Mouse (Mus musculus) adrenal gland, adult 18-20 months (tissue): ENCODE measurements around the gene Hnrnpul1. TPM values are rescaled to one million over a fixed set of nuclear protein-coding genes. Genes with fewer than 3 reads are reported as not detected.

ENCODE experiments used
- DNase-seq, 2 experiments: peaks; one replicate each; pipeline ENCODE4 v3.0.0; 2021 to 2022; ENCODE audit warnings: low spot score in 2 of 2
- total RNA-seq, 2 experiments: library from RNA; stranded (reverse); gene quantifications; 1 replicate in 1 of 2; 2 replicates in 1 of 2; pipeline ENCODE4 v1.2.3; 2021

Hnrnpul1 gene
- total RNA-seq, 2 experiments from 2014 or later, result 83.8 to 94.4 TPM

- DNase-seq, result no peak
These were observed 60.5 kb downstream of the Hnrnpul1 start for GRCm38 (mm10) chr7:25694104-25694503.

DNA sequence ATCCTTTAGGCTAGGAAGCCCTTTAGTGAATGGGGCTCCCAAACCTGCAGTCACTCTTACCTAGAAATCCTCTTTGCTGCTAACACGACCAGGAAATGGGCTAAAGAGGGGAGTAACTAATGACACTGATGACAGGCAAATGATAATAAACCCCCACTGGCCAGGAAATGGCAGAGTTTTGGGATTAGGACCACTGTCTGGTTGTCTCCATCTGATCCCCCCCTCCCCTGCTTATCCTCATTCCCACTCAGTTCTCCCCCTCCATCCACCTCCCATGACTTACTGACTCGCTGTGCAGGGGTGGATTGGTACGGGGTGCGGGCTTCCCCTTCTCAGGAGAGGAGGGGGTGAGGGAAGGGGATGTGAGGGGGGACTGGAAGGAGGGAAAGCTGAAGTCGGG is 64.5 kb downstream of the Hnrnpul1 start:
- DNase-seq, result no peak

DNA sequence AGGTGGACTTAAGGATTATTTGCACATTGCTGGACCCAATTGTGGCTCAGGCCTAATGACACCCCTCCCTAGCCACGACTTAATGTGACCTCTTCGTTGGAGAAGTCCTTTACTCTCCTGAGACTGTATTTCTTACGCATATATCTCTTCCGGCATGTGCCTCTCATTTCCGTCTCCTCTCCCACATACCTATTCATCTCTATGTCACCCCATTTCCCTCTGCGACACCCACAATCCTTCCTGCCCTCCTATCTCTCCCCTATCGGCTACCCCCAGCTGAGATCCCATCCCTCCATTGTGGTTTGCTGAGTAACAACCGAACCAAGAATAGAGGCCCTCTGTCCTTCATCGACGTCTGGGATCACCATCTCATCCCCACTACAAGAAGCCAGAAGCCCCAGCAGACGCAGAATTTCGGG is 64.9 kb downstream of the Hnrnpul1 start:
- DNase-seq, result no peak

- peak; percentile 57 to 74 for DNase-seq
These were observed 65.6 kb downstream of the Hnrnpul1 start for GRCm38 (mm10) chr7:25688810-25689586.

DNA sequence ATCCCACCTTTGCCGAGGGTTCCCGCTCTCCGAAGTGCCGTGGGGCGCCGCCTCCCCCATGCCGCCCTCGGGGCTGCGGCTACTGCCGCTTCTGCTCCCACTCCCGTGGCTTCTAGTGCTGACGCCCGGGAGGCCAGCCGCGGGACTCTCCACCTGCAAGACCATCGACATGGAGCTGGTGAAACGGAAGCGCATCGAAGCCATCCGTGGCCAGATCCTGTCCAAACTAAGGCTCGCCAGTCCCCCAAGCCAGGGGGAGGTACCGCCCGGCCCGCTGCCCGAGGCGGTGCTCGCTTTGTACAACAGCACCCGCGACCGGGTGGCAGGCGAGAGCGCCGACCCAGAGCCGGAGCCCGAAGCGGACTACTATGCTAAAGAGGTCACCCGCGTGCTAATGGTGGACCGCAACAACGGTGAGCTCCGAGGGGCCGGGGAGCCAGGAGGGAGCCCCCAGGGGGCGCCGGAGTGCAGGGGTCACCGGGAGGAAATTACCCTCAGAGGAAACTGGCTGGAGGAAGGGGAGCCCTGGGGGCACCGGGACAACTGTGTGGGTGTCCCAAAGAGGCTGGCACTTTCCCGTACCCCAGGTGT is 66.7 kb downstream of the Hnrnpul1 start:
- peak; percentile 44 to 72 for DNase-seq

GRCm38 (mm10) chr7:25686680-25687531 is 67.7 kb downstream of the Hnrnpul1 start, which contains the start of gene Tgfb1:
Tgfb1 (plus strand) TSS chr7:25687002.
- DNase-seq, result peak; percentile 71 to 87

GRCm38 (mm10) chr7:25685926-25686470 is 68.6 kb downstream of the Hnrnpul1 start:
- no peak for DNase-seq

DNA sequence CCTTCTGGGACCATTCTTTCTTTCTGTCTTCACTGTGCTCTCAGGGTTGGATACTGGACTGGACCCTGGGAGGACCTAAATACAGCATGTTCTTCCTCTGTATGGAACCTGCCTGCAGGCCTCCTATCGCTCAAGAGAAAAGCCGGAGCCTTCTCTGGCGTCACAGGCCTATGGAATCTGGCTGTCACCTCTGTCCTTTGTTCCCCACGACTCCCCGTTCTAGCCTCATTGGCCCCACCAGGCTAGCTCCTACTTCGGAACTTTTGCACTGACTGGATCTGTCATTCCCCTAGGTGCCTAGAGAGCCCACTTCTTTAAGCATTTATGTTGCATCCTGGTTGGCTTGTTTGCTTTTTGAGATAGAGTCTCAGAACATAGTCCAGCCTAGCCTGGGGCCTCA is 69.9 kb downstream of the Hnrnpul1 start:
- DNase-seq, result no peak

DNA sequence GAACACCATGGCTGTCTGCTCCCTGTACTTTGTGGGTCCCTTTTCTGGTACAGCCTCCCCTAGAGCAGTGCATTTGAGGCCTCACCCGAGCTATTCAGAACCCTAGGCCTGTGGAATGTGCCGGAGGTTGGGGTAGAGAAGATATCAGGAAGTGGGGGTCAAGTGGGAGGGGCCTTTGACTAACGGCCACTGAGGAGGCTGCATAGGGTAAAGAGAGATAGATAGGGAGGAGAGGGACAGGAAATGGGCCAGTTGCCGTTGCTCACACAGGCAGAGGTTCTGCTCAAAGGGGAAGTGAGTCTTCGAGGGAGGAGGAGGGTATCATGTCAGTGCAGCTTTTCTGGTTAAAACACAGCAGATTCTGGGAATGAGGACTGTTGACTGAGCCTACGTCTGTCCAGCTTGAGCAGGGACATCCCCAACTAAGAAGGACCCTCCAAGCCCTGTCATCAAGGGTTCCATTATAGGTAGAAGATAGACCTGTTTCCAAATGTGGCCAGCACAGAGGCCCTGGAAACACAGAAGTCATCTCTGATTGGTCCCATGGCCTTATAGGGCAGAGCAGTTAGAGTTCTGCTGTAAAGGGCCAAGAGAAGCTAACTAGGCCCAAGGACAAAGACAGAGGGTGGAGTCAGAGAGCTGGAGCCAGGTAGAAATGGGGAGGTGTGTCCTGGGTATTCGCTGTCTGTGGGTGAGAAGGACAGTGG is 70.9 kb downstream of the Hnrnpul1 start:
- DNase-seq, result no peak

DNA sequence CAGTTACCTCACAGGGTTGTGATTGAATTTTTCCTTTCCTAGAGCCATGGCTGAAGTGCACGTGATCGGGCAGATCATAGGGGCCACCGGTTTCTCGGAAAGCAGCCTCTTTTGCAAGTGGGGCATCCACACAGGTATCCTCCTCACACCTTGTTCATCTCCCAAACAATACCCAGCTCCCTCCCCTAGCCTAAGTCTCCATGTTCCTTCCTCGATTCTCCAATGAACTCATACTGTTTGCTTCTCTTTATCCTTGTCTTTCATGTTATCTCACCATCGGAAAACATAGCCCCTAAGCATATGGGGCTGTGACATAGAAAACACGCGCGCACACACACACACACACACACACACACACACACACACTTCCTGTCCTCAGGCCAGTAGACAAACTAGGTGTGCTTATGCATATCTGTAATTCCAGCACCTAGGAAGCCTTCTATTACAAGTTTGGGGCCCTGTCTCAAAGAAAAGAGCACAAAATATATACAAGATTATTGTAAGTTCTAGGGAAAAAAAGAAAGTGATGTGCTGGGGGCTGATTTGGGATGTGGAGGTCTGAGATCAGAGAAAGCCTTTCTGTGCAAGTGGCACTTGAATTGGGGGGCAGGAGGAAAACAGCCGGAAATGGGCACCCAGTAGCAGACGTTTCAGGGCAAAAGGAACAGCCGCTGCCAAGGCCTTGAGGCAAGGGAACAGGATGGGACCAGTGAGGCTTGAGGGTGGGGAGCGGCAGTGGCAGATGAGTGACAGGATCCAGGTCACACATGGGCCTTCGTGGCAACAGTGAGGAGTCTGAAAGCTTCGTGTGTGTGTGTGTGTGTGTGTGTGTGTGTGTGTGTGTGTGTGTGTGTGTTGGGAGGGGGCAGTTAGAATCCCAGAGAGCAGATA is 73.0 kb downstream of the Hnrnpul1 start:
- no peak for DNase-seq

DNA sequence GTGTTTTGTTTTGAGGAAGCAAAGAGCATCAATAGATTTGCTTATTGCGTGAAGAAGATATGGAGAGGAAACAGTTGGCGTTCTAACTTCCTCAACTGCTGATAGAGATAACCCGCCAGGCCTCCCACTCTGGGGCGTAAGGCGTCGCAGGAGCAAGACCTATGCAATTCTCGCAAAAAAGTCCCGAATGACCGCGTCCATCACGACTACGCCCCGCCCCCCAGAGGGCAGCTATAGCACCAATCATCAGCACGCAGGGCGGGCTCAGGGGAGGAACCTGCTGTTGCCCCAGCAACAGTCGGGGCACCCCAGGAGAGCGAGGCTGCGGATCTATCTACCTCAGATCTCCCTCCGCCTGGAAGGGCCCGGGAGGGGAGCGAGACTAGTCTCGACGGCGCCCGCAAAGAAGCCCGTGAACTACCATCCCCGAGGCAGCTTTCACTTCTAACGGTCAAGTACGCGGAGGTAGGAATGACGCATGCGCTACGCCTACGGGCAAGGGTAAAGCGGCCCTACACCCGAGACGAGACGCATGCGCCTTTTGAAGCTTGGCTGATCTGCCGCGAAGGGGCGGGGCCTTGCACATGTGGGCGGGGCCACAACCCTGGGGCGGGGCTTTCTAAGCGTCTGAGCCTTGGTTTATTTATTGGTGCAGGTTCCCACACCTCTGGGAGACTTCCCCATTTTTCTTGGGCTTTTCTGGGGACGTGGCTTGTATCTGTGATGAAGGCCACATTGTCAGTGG is 73.9 kb downstream of the Hnrnpul1 start, which contains the start of gene B9d2:
Gene B9d2, plus strand, starts transcription at position 267 of the 745 bp plus-strand sequence.
- DNase-seq, result peak; percentile 96 to 97

- DNase-seq, result no peak
These were observed 74.6 kb downstream of the Hnrnpul1 start for GRCm38 (mm10) chr7:25679971-25680370.

DNA sequence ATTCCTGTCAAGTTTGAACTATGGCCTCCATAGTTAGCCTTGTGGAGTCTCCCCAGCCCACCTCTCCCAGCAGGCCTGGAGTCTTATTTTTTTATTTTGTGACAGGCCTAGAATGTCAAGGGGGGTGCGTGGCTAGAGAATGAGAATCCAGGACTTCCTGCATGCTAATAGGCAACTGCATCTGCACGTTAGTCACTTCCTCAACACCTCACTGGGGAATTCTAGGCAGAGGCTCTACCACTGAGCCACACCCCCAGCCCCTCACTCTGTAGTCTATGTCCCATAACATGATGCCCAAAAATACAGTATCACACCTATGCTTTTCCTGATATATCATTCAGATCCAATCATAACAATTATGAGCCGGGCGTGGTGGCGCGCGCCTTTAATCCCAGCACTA is 77.5 kb downstream of the Hnrnpul1 start:
- no peak for DNase-seq

- peak; percentile 42 to 58 for DNase-seq
These were observed 78.3 kb downstream of the Hnrnpul1 start for GRCm38 (mm10) chr7:25676085-25676781.

DNA sequence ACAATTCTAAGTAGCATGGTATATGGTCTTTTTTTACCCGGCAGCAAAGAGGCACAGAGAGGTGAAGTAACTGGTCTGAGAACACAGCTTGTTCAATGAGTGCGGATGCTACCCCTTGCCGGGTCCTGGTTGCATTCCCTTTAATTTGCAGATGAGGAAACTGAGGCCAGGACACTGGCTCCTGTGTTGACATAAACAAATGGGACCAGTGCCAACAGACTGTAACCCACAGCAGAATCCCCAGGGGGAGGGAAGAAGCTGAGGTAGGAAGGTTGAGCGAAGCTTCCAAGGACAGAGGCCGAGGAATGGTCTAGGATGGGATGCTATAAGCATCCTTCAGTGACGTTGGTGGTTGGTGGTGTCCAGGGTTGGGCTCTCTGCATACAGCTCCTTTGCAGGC is 79.2 kb downstream of the Hnrnpul1 start:
- DNase-seq, result no peak

DNA sequence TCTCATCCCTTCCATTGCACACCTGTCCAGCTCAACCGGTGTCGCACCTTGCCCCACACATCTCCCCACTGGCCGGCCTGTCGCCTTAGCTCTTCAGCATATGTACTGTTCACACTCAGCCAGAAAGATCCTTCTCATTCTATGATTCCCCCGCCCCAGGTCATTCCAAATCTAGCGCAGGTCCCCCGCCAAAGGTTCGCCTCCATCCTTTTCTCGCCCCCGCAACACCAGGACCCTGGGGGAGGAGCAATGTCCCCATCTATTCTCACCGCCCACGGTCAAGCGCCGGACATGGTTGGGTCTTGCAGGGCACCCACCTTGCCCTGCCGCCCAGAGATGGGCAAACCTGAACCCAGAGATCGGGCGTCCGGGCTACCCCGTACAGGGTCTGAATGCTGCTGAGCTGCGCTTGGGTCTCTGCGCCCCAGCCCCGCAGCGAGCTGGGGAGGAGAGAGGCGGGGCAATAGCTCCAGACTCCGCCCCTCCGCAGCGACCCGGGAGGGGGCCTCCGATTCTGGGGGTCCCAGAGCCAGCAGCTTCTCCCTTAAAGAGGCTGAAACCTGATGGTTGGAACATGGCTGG is 79.7 kb downstream of the Hnrnpul1 start, which contains the start of gene Tmem91:
Gene Tmem91, minus strand, starts transcription at position 448 of the 582 bp plus-strand sequence.
- DNase-seq, result no peak

GRCm38 (mm10) chr7:25674297-25674696 is 80.3 kb downstream of the Hnrnpul1 start:
- DNase-seq, result no peak

GRCm38 (mm10) chr7:25672442-25672841 is 82.1 kb downstream of the Hnrnpul1 start:
- no peak for DNase-seq
